Mouse (Mus musculus) leukemia stem cell, adult 10-12 weeks (primary cell): Measurements from ENCODE around the gene Serpina3f. TPM values are rescaled to one million over a fixed set of nuclear protein-coding genes. Genes with fewer than 3 reads are reported as not detected.

Experiments
- polyA plus RNA-seq: library from polyadenylated mRNA; stranded (reverse); fragments of >175 nt; gene quantifications from 2 replicates; pipeline ENCODE4 v1.2.3, GENCODE M21; 2012; ENCODE audit warnings: low replicate concordance

The Serpina3f gene
- polyA plus RNA-seq = 0.11 and 0.14 TPM in 2 replicates

DNA sequence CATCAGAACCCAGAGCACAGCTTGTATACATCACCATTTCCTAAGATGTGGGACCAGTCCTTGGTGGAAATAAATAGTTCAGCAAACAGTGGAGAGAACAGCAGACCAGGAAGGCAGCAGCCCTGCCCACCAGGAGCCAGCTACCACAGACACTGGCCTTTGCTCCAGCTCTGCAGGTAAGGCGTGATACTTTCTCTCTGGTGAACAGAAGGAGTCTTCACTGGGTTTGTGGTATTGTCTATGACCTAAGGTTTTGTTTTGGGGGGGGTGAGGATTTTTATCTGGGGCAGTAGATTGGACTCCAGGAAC lies at the start of gene Serpina3f:
Gene Serpina3f (plus strand): TSS at position 100 of the 309 bp plus-strand sequence.

DNA sequence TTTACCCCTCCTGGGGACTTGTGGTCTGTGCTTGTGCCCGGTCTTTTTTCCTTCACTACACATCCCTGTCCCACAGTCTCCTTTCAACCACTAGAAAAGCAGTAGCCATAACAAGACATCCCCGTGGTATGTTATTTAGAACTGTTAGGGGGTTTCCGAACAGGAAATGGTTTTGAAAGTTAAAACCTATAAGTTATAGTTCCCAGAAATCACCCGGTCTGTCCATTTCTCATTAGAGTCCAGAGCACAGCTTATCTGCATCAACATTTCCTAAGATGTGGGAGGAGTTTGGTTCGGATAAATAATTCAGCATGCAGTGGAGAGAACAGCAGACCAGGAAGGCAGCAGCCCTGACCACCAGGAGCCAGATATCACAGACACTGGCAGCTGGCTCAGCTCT lies 21.6 kb downstream of the Serpina3f start, which contains the start of gene Serpina3g:
Gene Serpina3g (plus strand): TSS at position 331 of the 400 bp plus-strand sequence.

DNA sequence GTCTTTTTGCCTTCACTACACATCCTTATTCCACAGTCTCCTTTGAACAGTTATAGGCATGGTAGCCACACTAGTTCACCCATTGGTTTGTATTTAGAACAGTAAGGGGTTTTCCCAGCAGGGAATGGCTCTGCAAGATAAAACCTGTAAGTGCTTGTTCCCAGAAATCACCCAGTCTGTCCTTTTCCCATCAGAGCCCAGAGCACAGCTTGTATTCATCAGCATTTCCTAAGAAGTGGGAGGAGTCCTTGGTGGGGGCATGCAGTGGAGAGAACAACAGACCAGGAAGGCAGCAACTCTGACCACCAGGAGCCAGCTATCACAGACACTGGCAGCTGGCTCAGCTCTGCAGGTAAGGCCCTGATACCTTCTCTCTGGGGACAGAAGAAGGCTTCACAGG lies 48.5 kb downstream of the Serpina3f start, which contains the start of gene Serpina3i:
Gene Serpina3i (plus strand): TSS at position 260 of the 400 bp plus-strand sequence.

Other genes starting within 250 kb of the Serpina3f start
- gene Serpina11, start 224.6 kb upstream of the Serpina3f start, polyA plus RNA-seq = not detected in 2 replicates
- not detected in 2 replicates for gene Serpina9, start 200.8 kb upstream of the Serpina3f start, polyA plus RNA-seq
- gene Serpina12, start 170.1 kb upstream of the Serpina3f start, polyA plus RNA-seq = not detected in 2 replicates
- not detected in 2 replicates for gene Serpina5, start 113.4 kb upstream of the Serpina3f start, polyA plus RNA-seq
- not detected in 2 replicates for gene Serpina3a, start 101.8 kb upstream of the Serpina3f start, polyA plus RNA-seq
- gene Serpina3b, start 86.5 kb upstream of the Serpina3f start, polyA plus RNA-seq = not detected in 2 replicates
- gene Serpina3c, start 60.7 kb upstream of the Serpina3f start, polyA plus RNA-seq = not detected in 2 replicates
- gene Serpina3g, start 21.7 kb downstream of the Serpina3f start, polyA plus RNA-seq = 5.4 and 17.4 TPM in 2 replicates
- gene Serpina3i, start 48.6 kb downstream of the Serpina3f start, polyA plus RNA-seq = not detected in 2 replicates
- gene Serpina3j, start 100.0 kb downstream of the Serpina3f start, polyA plus RNA-seq = not detected in 2 replicates
- gene Serpina3k, start 123.9 kb downstream of the Serpina3f start, polyA plus RNA-seq = not detected in 2 replicates
- gene Serpina3m, start 123.9 kb downstream of the Serpina3f start, polyA plus RNA-seq = not detected in 2 replicates
- gene Serpina3n, start 192.2 kb downstream of the Serpina3f start, polyA plus RNA-seq = 0.11 and 0.22 TPM in 2 replicates